Mouse (Mus musculus) lung, embryonic 15.5 days (tissue): Measurements from ENCODE around the gene Zer1. TPM values are rescaled to one million over a fixed set of nuclear protein-coding genes. Genes with fewer than 3 reads are reported as not detected.
"Not testable (repeated sequence)": the region's sequence is repeated elsewhere in the genome, so short reads cannot be mapped to it uniquely, and the experiment has no call there.

ENCODE experiments used
- ATAC-seq: fragments of 200-750 bp; cut with Nextera tagmentation; 2 replicates; pipeline ENCODE4 v1.8.0; 2017; ENCODE audit warnings: moderate number of reproducible peaks, borderline replicate concordance; ENCODE audit not compliant: low FRiP score, low TSS enrichment; ENCODE audit errors: extremely low read depth
- H3K27ac ChIP-seq: fragments of 300-500 bp; sonication (generic); 2 replicates; pipeline ENCODE4 v1.5.1; 2015; ENCODE audit warnings: moderate library complexity, mild to moderate bottlenecking, inconsistent platforms
- H3K27me3 ChIP-seq: fragments of 300-500 bp; sonication (generic); 2 replicates; pipeline ENCODE4 v1.6.1; 2015; ENCODE audit warnings: inconsistent platforms
- H3K36me3 ChIP-seq: fragments of 300-500 bp; sonication (generic); 2 replicates; pipeline ENCODE4 v1.6.1; 2015; ENCODE audit warnings: inconsistent platforms
- H3K4me1 ChIP-seq: fragments of 300-500 bp; sonication (generic); 2 replicates; pipeline ENCODE4 v1.6.1; 2015; ENCODE audit warnings: inconsistent platforms
- H3K4me2 ChIP-seq: fragments of 300-500 bp; sonication (generic); 2 replicates; pipeline ENCODE4 v1.6.1; 2015; ENCODE audit warnings: inconsistent platforms, mild to moderate bottlenecking, moderate library complexity
- H3K4me3 ChIP-seq: fragments of 300-500 bp; sonication (generic); 2 replicates; pipeline ENCODE4 v1.5.1; 2015; ENCODE audit warnings: mild to moderate bottlenecking, inconsistent platforms
- H3K9ac ChIP-seq: fragments of 300-500 bp; sonication (generic); 2 replicates; pipeline ENCODE4 v1.6.1; 2015; ENCODE audit warnings: inconsistent platforms
- H3K9me3 ChIP-seq: fragments of 300-500 bp; sonication (generic); 2 replicates; pipeline ENCODE4 v1.6.1; 2016; ENCODE audit warnings: inconsistent platforms
- WGBS: fragments of 180-500 bp; shearing (Covaris S2); methylation state at CpG from one replicate; pipeline ENCODE4 v1.1.7; 2015; 5-methylcytosine and 5-hydroxymethylcytosine counted together
- polyA plus RNA-seq: library from polyadenylated mRNA; unstranded; fragments of >200 nt; fragmentation: Nextera tagmentation; extraction: Ambion mirVana; gene quantifications from 2 replicates; pipeline ENCODE4 v1.2.1, GENCODE M21; 2015

The Zer1 gene
- polyA plus RNA-seq, 1 experiment from 2014 or later, result 8.1 TPM

DNA sequence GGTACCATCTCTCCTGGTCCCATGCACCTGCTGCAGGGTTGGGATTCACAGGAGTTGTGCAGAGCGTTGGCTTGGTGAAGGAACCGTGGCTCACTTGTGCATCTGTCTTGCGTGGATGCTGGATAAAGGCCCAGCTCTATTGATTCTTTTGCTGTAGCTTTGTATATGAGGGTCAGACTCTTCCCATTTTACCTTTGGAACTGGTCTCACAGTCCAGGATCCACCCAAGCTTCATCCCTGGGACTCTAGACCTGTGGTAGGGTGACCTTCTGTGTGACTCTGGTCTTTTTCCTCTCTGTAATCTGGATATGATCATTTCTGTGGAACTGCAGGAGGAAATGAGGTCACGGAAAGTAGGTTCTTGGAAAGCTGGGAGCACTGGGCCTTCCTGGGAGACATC is 20.1 kb upstream of the Zer1 start:
- peaks cover 89% of the 10 kb centered on the region for H3K36me3 ChIP-seq
- no peak overlapping the region for H3K9ac ChIP-seq
- H3K4me1 ChIP-seq, result no peaks in the 10 kb centered on the region
- no peaks in the 10 kb centered on the region for H3K27me3 ChIP-seq
- H3K9me3 ChIP-seq, result no peaks in the 10 kb centered on the region
- no peak for ATAC-seq
- H3K4me2 ChIP-seq, result no peak overlapping the region
- H3K27ac ChIP-seq, result no peak overlapping the region
- WGBS, result 93% methylated on average over 4 of the region's 4 CpGs
- no peak overlapping the region for H3K4me3 ChIP-seq

DNA sequence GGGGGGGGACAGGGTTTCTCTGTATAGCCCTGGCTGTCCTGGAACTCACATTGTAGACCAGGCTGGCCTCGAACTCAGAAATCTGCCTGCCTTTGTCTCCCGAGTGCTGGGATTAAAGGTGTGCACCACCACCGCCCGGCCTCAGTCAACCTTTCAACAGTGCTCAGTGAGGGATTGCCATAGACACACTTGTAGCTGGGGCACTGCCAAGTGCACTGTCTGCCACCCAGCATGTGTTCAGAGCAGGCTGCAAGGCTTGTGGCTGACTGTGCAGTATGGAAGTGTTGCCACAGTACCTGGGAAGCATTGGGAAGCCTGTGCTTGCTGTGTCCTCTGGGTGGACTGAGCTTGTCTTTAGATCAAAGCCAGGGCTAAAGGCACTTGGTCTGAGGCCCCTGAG is 15.6 kb upstream of the Zer1 start:
- H3K4me2 ChIP-seq, H3K9me3 ChIP-seq, H3K4me1 ChIP-seq, H3K27me3 ChIP-seq, H3K27ac ChIP-seq, H3K9ac ChIP-seq, ATAC-seq, H3K4me3 ChIP-seq: not testable (repeated sequence)
- 89% methylated on average over 4 of the region's 4 CpGs for WGBS
- H3K36me3 ChIP-seq, result peaks cover 67% of the 10 kb centered on the region

- H3K4me1 ChIP-seq, result peaks cover 20% of the 10 kb centered on the region
- H3K9me3 ChIP-seq, result no peaks in the 10 kb centered on the region
- ATAC-seq, result no peak
- no peak overlapping the region for H3K4me3 ChIP-seq
- no peak overlapping the region for H3K9ac ChIP-seq
- no peak overlapping the region for H3K4me2 ChIP-seq
- peaks cover 33% of the 10 kb centered on the region; the same call in 1 of the 2 replicates for H3K36me3 ChIP-seq
- WGBS, result 88% methylated on average over 10 of the region's 10 CpGs
- H3K27me3 ChIP-seq, result no peaks in the 10 kb centered on the region
- no peak overlapping the region for H3K27ac ChIP-seq
These were observed 12.1 kb upstream of the Zer1 start for GRCm38 (mm10) chr2:30136458-30136857.

- peak overlapping the region; percentile 65 for H3K4me3 ChIP-seq
- peak overlapping the region; percentile 63 for H3K9ac ChIP-seq
- no peaks in the 10 kb centered on the region for H3K27me3 ChIP-seq
- no peak for ATAC-seq
- H3K4me2 ChIP-seq, result peak overlapping the region; percentile 64
- WGBS, result 56% methylated on average over 10 of the region's 10 CpGs
- H3K9me3 ChIP-seq, result no peaks in the 10 kb centered on the region
- H3K4me1 ChIP-seq, result peaks cover 20% of the 10 kb centered on the region
- peak overlapping the region; percentile 72; the same call in 1 of the 2 replicates for H3K27ac ChIP-seq
- peaks cover 20% of the 10 kb centered on the region; the same call in 1 of the 2 replicates for H3K36me3 ChIP-seq
These were observed 10.7 kb upstream of the Zer1 start for GRCm38 (mm10) chr2:30134928-30135620.

DNA sequence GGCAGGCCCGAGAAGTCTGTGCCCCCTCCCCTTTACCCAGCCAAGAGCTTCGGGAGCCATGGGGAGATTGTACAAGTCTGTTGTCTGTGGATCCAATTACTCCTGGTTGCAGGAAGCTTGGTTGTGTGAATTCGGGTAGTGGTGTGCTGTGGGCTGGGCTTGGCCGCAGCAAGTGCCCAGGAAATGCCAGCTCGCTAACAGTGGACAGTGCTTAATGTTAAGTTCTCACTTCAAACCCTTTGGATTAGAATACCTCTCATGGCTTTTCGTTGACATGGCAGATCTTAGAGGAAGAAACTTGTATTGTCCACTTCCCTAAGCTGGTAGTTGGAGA is 10.0 kb upstream of the Zer1 start:
- Histone ChIP-seq H3K4me3 (peak overlapping the region; percentile 65), H3K4me2 (peak overlapping the region; percentile 64), H3K9me3 (no peaks in the 10 kb centered on the region), H3K36me3 (peaks cover 18% of the 10 kb centered on the region; the same call in 1 of the 2 replicates), H3K27ac (peak overlapping the region; percentile 72), H3K4me1 (peaks cover 20% of the 10 kb centered on the region), H3K9ac (peak overlapping the region; percentile 63), H3K27me3 (no peaks in the 10 kb centered on the region)
- 13% methylated on average over 6 of the region's 6 CpGs for WGBS
- ATAC-seq, result no peak

DNA sequence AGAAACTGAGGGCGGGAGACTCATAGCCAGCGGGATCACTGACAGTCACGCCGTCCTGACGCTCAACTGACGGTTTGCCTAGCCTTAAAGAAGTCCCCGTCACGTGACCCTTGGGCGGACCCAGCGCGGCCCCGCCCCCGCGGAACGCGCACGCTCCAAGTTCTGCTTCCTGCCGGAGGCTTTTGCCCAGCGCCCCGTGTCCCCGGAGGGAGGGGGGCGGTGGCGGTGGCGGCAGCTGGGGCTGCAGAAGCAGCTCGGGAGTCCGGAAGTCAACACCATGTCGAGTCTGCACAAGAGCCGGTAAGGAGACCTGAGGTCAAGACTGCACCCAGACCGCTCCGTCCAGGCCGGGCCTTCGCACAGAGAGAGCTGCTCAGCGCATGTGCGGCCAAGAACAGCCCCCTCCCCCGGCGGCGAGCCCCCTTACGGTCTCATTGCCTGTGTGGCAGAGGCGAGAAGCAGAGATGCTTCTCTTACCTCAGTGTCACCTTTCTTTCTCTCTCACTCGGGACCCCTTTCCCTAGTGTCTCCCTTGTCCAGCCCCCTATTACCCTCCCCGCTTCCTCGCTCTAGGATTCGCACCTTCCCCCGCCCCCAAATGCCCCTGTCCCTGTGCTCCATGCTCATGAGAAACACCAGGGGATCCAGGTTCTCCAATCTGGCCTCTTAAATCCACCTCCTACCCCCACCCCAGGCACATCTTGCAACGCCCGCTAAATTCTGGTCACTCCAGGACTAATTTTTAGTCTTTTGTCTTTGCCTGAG is 9.4 kb upstream of the Zer1 start, which contains the start of gene Tbc1d13:
Gene Tbc1d13 (plus strand): TSS at position 134 of the 765 bp plus-strand sequence.
- Histone ChIP-seq H3K9me3 (no peaks in the 10 kb centered on the region), H3K36me3 (peaks cover 18% of the 10 kb centered on the region; the same call in 1 of the 2 replicates), H3K9ac (peak within 1 kb of the TSS; percentile 63), H3K27ac (peak within 1 kb of the TSS; percentile 72), H3K4me3 (peak within 1 kb of the TSS; percentile 65), H3K4me1 (peaks cover 20% of the 10 kb centered on the region), H3K27me3 (no peaks in the 10 kb centered on the region), H3K4me2 (peak within 1 kb of the TSS; percentile 64)
- WGBS, result under 1% methylated on average over 46 of the region's 46 CpGs
- ATAC-seq, result peak; percentile 94

GRCm38 (mm10) chr2:30132801-30133612 is 8.6 kb upstream of the Zer1 start:
- ATAC-seq, result peak; percentile 9; the same call in 1 of the 2 replicates
- 14% methylated on average over 16 of the region's 16 CpGs for WGBS
- peaks cover 16% of the 10 kb centered on the region; the same call in 1 of the 2 replicates for H3K36me3 ChIP-seq
- peaks cover 20% of the 10 kb centered on the region for H3K4me1 ChIP-seq
- H3K9ac ChIP-seq, result peak overlapping the region; percentile 25
- H3K9me3 ChIP-seq, result no peaks in the 10 kb centered on the region
- H3K27ac ChIP-seq, result peak overlapping the region; percentile 72
- H3K4me2 ChIP-seq, result peak overlapping the region; percentile 64
- no peaks in the 10 kb centered on the region for H3K27me3 ChIP-seq
- H3K4me3 ChIP-seq, result peak overlapping the region; percentile 65

- ATAC-seq, H3K36me3 ChIP-seq, H3K4me3 ChIP-seq, H3K27me3 ChIP-seq, H3K27ac ChIP-seq, H3K9me3 ChIP-seq, H3K9ac ChIP-seq, H3K4me2 ChIP-seq: not testable (repeated sequence)
- peaks cover 20% of the 10 kb centered on the region for H3K4me1 ChIP-seq
- 62% methylated on average over 5 of the region's 5 CpGs for WGBS
These were observed 6.9 kb upstream of the Zer1 start for GRCm38 (mm10) chr2:30131240-30131639.

DNA sequence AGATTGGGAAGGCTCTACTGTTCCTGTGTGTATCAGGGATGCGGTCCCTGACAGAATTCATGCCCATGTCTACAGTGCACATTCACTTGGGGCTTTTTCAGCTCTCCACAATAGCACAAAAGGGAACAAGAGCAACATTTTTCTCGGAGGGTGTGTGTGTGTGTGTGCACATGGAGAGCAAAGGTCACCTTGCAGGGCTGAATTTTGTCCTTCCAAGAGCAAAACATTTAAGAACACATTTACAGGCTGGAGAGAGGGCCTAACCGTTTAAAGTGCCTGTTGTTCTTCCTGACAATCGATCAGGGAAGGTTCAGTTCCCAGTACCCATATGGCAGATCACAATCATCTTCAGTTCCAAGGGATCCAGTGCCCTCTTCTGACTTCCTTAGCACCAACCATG is 5.8 kb upstream of the Zer1 start:
- 73% methylated on average over 4 of the region's 4 CpGs for WGBS
- no peaks in the 10 kb centered on the region for H3K36me3 ChIP-seq
- H3K4me3 ChIP-seq, result no peak overlapping the region
- no peak for ATAC-seq
- H3K4me1 ChIP-seq, result peaks cover 18% of the 10 kb centered on the region
- H3K27me3 ChIP-seq, result no peaks in the 10 kb centered on the region
- H3K9ac ChIP-seq, result no peak overlapping the region
- no peak overlapping the region for H3K4me2 ChIP-seq
- no peak overlapping the region for H3K27ac ChIP-seq
- no peaks in the 10 kb centered on the region for H3K9me3 ChIP-seq

DNA sequence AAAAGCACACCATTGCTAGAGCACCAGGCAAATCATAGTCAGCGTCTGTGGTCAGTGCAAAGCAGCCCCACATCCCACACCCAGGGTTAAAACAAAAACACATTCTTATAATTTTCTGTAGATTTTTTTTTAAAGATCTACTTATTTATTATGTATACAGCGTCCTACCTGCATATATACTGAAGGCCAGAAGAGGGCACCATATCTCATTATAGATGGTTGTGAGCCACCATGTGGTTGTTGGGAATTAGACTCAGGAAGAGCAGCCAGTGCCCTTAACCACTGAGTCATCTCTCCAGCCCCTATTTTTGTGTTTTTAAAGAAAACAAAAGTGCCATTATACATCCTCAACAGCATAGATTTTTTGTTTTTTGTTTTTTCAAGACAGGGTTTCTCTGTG is 4.4 kb upstream of the Zer1 start:
- Histone ChIP-seq H3K4me1 (peaks cover 14% of the 10 kb centered on the region), H3K4me2 (no peak overlapping the region), H3K27me3 (no peaks in the 10 kb centered on the region), H3K27ac (no peak overlapping the region), H3K9ac (no peak overlapping the region), H3K9me3 (no peaks in the 10 kb centered on the region), H3K36me3 (no peaks in the 10 kb centered on the region), H3K4me3 (no peak overlapping the region)
- ATAC-seq, result no peak
- 24% methylated on average over 2 of the region's 2 CpGs for WGBS

- Histone ChIP-seq H3K4me3 (peak overlapping the region; percentile 61), H3K4me2 (peak overlapping the region; percentile 80), H3K27ac (peak overlapping the region; percentile 86), H3K36me3 (no peaks in the 10 kb centered on the region), H3K9me3 (no peaks in the 10 kb centered on the region), H3K9ac (peak overlapping the region; percentile 90), H3K4me1 (peaks cover 15% of the 10 kb centered on the region), H3K27me3 (no peaks in the 10 kb centered on the region)
- 1% methylated on average over 44 of the region's 44 CpGs for WGBS
- ATAC-seq, result peak; percentile 71
These were observed 485 bp downstream of the Zer1 start for GRCm38 (mm10) chr2:30123729-30124471.
